Mouse (Mus musculus) cerebellum, postnatal 14 days (tissue): Measurements from ENCODE around the gene Gls2.

Experiments used
- DNase-seq, 2 experiments: peaks; one replicate each; pipeline ENCODE4 v3.0.0; 2021; ENCODE audit warnings: mixed read lengths in 2 of 2

The Gls2 gene

GRCm38 (mm10) chr10:128232420-128232985, 38.2 kb downstream of the Gls2 start:
- DNase-seq = peak; percentile 76 to 78

GRCm38 (mm10) chr10:128236321-128236720, 42.1 kb downstream of the Gls2 start:
- no peak for DNase-seq

- peak; percentile 33 to 55 for DNase-seq
Observed at GRCm38 (mm10) chr10:128237807-128238480, 43.7 kb downstream of the Gls2 start.

GRCm38 (mm10) chr10:128239140-128239539, 44.9 kb downstream of the Gls2 start:
- no peak for DNase-seq

- no peak for DNase-seq
Observed at GRCm38 (mm10) chr10:128240131-128240530, 45.9 kb downstream of the Gls2 start.

GRCm38 (mm10) chr10:128243252-128243651, 49.0 kb downstream of the Gls2 start:
- no peak for DNase-seq

- DNase-seq = no peak
Observed at GRCm38 (mm10) chr10:128244121-128244520, 49.9 kb downstream of the Gls2 start.

GRCm38 (mm10) chr10:128247020-128247732, 52.9 kb downstream of the Gls2 start:
- DNase-seq = no peak

- DNase-seq = no peak
Observed at GRCm38 (mm10) chr10:128250565-128250964, 56.3 kb downstream of the Gls2 start.

GRCm38 (mm10) chr10:128253677-128254255, 59.5 kb downstream of the Gls2 start, which contains the start of gene Apon:
TSS of gene Apon (plus strand) at chr10:128254096.
- DNase-seq = no peak

- DNase-seq = no peak
Observed at GRCm38 (mm10) chr10:128255925-128256324, 61.7 kb downstream of the Gls2 start.

GRCm38 (mm10) chr10:128256328-128256727, 62.1 kb downstream of the Gls2 start:
- DNase-seq = no peak

GRCm38 (mm10) chr10:128258953-128259352, 64.7 kb downstream of the Gls2 start:
- DNase-seq = no peak
